In genomic region chr2:153560664-153561541, GRCm38 (mm10) we compare ENCODE assay signal across 7 mouse cellular contexts. TPM values are rescaled to one million over a fixed set of nuclear protein-coding genes. Genes with fewer than 3 reads are reported as not detected.
DNase-seq lines count a peak whose midpoint lies in the region; ATAC-seq lines count a peak whose summit lies in the region.

No protein-coding gene starts in this region.

- H3K4me1 ChIP-seq in forebrain, embryonic 12.5 days, result peaks cover 25% of the 10 kb centered on the region
- peaks cover 12% of the 10 kb centered on the region for H3K4me1 ChIP-seq in hindbrain, embryonic 11.5 days (replicated peaks; ENCODE audit: control insufficient read depth, insufficient read depth, low read length)
- peaks cover 14% of the 10 kb centered on the region for H3K4me1 ChIP-seq in limb, embryonic 15.5 days
- peaks cover 22% of the 10 kb centered on the region for H3K4me1 ChIP-seq in midbrain, embryonic 15.5 days
- H3K4me1 ChIP-seq in stomach, embryonic 14.5 days (ENCODE audit: control insufficient read depth, insufficient read depth, low read length), result peaks cover 18% of the 10 kb centered on the region

- no peaks in the 10 kb centered on the region for H3K9me3 ChIP-seq in forebrain, embryonic 12.5 days
- no peaks in the 10 kb centered on the region for H3K9me3 ChIP-seq in hindbrain, embryonic 11.5 days (ENCODE audit: control insufficient read depth, low read length)
- no peaks in the 10 kb centered on the region for H3K9me3 ChIP-seq in limb, embryonic 15.5 days
- H3K9me3 ChIP-seq in midbrain, embryonic 15.5 days, result no peaks in the 10 kb centered on the region
- H3K9me3 ChIP-seq in stomach, embryonic 14.5 days (ENCODE audit: control insufficient read depth, low read depth, low read length), result no peaks in the 10 kb centered on the region

- H3K9ac ChIP-seq in forebrain, embryonic 12.5 days, result 0 out of 2 replicates have a peak overlapping the region, but pooled peaks have one; percentile 25
- peak overlapping the region; percentile 35 for H3K9ac ChIP-seq in hindbrain, embryonic 11.5 days (ENCODE audit: low read depth, low read length)
- no peak overlapping the region for H3K9ac ChIP-seq in limb, embryonic 15.5 days
- H3K9ac ChIP-seq in midbrain, embryonic 15.5 days, result peak overlapping the region; percentile 3; the same call in 1 of the 2 replicates
- 0 out of 2 replicates have a peak overlapping the region, but pooled peaks have one; percentile 25 for H3K9ac ChIP-seq in stomach, embryonic 14.5 days (replicated peaks; ENCODE audit: low read depth, low read length)

- H3K4me3 ChIP-seq in forebrain, embryonic 12.5 days (replicated peaks), result 0 out of 2 replicates have a peak overlapping the region, but pooled peaks have one; percentile 15
- no peak overlapping the region for H3K4me3 ChIP-seq in hindbrain, embryonic 11.5 days (ENCODE audit: low read depth, low read length)
- peak overlapping the region; percentile 16 for H3K4me3 ChIP-seq in limb, embryonic 15.5 days
- H3K4me3 ChIP-seq in midbrain, embryonic 15.5 days, result peak overlapping the region; percentile 11; the same call in 1 of the 2 replicates
- H3K4me3 ChIP-seq in stomach, embryonic 14.5 days (ENCODE audit: low read depth, low read length), result peak overlapping the region; percentile 1; the same call in 1 of the 2 replicates

- WGBS in forebrain, embryonic 12.5 days, result 16% methylated on average over 21 of the region's 21 CpGs
- 16% methylated on average over 20 of the region's 21 CpGs for WGBS in hindbrain, embryonic 11.5 days
- WGBS in limb, embryonic 15.5 days, result 7% methylated on average over 21 of the region's 21 CpGs
- WGBS in midbrain, embryonic 15.5 days, result 8% methylated on average over 21 of the region's 21 CpGs
- 7% methylated on average over 21 of the region's 21 CpGs for WGBS in stomach, embryonic 14.5 days

- H3K4me2 ChIP-seq in forebrain, embryonic 12.5 days, result peak overlapping the region; percentile 49
- H3K4me2 ChIP-seq in hindbrain, embryonic 11.5 days (replicated peaks; ENCODE audit: low read depth, low read length), result peak overlapping the region; percentile 37
- peak overlapping the region; percentile 45 for H3K4me2 ChIP-seq in limb, embryonic 15.5 days
- H3K4me2 ChIP-seq in midbrain, embryonic 15.5 days, result peak overlapping the region; percentile 46
- H3K4me2 ChIP-seq in stomach, embryonic 14.5 days (replicated peaks; ENCODE audit: low read depth, low read length), result peak overlapping the region; percentile 45

- no peaks in the 10 kb centered on the region for H3K36me3 ChIP-seq in forebrain, embryonic 12.5 days (replicated peaks)
- H3K36me3 ChIP-seq in hindbrain, embryonic 11.5 days (ENCODE audit: control insufficient read depth, insufficient read depth, low read length), result no peaks in the 10 kb centered on the region
- H3K36me3 ChIP-seq in limb, embryonic 15.5 days, result no peaks in the 10 kb centered on the region
- H3K36me3 ChIP-seq in midbrain, embryonic 15.5 days (replicated peaks), result no peaks in the 10 kb centered on the region
- no peaks in the 10 kb centered on the region for H3K36me3 ChIP-seq in stomach, embryonic 14.5 days (ENCODE audit: control insufficient read depth, insufficient read depth, low read length)

- ATAC-seq in forebrain, embryonic 12.5 days (ENCODE audit: low FRiP score), result peak; percentile 82
- ATAC-seq in hindbrain, embryonic 11.5 days (ENCODE audit: low FRiP score), result peak; percentile 78
- peak; percentile 18; the same call in 1 of the 2 replicates for ATAC-seq in limb, embryonic 15.5 days (ENCODE audit: insufficient number of reproducible peaks, low FRiP score, low TSS enrichment, low read depth)
- peak; percentile 84 for ATAC-seq in midbrain, embryonic 15.5 days (replicated peaks)
- peak; percentile 75 for ATAC-seq in stomach, embryonic 14.5 days (ENCODE audit: insufficient number of reproducible peaks, insufficient read depth, low FRiP score, low read depth)

- peak overlapping the region; percentile 75 for H3K27ac ChIP-seq in forebrain, embryonic 12.5 days
- H3K27ac ChIP-seq in hindbrain, embryonic 11.5 days (ENCODE audit: low read depth, low read length), result peak overlapping the region; percentile 72
- H3K27ac ChIP-seq in limb, embryonic 15.5 days, result peak overlapping the region; percentile 61
- peak overlapping the region; percentile 71 for H3K27ac ChIP-seq in midbrain, embryonic 15.5 days
- peak overlapping the region; percentile 71; the same call in 1 of the 2 replicates for H3K27ac ChIP-seq in stomach, embryonic 14.5 days (ENCODE audit: low read length)

- DNase-seq in B cell, adult 2 months, result peak; percentile 50 to 57
- DNase-seq in MN1 (ENCODE audit: low spot score), result peak; percentile 46
- DNase-seq in hindbrain, embryonic 11.5 days (ENCODE audit: low spot score), result peak; percentile 48

- H3K27me3 ChIP-seq in forebrain, embryonic 12.5 days, result peaks cover 14% of the 10 kb centered on the region; the same call in 1 of the 2 replicates
- no peaks in the 10 kb centered on the region for H3K27me3 ChIP-seq in hindbrain, embryonic 11.5 days (ENCODE audit: control insufficient read depth, insufficient read depth, low read length)
- H3K27me3 ChIP-seq in limb, embryonic 15.5 days, result 0 out of 2 replicates have a peak, but pooled peaks cover 2% of the 10 kb centered on the region
- H3K27me3 ChIP-seq in midbrain, embryonic 15.5 days (replicated peaks), result no peaks in the 10 kb centered on the region
- H3K27me3 ChIP-seq in stomach, embryonic 14.5 days (ENCODE audit: control insufficient read depth, insufficient read depth, low read length), result no peaks in the 10 kb centered on the region

RNA-seq across cellular contexts. Expression of gene Nol4l, which starts 31.1 kb away (rescaled TPM):
- polyA plus RNA-seq in forebrain, embryonic 12.5 days (2016; fragmentation: Nextera tagmentation; extraction: Ambion mirVana), result 31.4 and 34.5 TPM in 2 replicates
- 26.0 and 26.7 TPM in 2 replicates for polyA plus RNA-seq in hindbrain, embryonic 11.5 days (2014; fragmentation: Nextera tagmentation; extraction: Ambion mirVana)
- polyA plus RNA-seq in limb, embryonic 15.5 days (2015; fragmentation: Nextera tagmentation; extraction: Ambion mirVana), result 7.6 and 8.5 TPM in 2 replicates
- polyA plus RNA-seq in midbrain, embryonic 15.5 days (2015; fragmentation: Nextera tagmentation; extraction: Ambion mirVana), result 50.8 and 54.6 TPM in 2 replicates
- 14.6 and 17.7 TPM in 2 replicates for polyA plus RNA-seq in stomach, embryonic 14.5 days (2014; fragmentation: Nextera tagmentation; extraction: Ambion mirVana)

Comparison
In these comparisons a context has a peak if more than half of its experiments do, and no peak if none do; other contexts are left out.
1. ATAC-seq: peak in every context shown above with its lines; median percentile 84 in midbrain, embryonic 15.5 days; 82 in forebrain, embryonic 12.5 days; 78 in hindbrain, embryonic 11.5 days; 75 in stomach, embryonic 14.5 days; 18 in limb, embryonic 15.5 days.